Mouse (Mus musculus) stomach, embryonic 16.5 days (tissue): ENCODE data around the gene Clk4. TPM values are rescaled to one million over a fixed set of nuclear protein-coding genes. Genes with fewer than 3 reads are reported as not detected.

Experiments
- ATAC-seq: fragments of 200-750 bp; cut with Nextera tagmentation; 2 replicates; pipeline ENCODE4 v1.8.0; 2017; ENCODE audit warnings: moderate number of reproducible peaks, moderate TSS enrichment; ENCODE audit not compliant: insufficient read depth, low FRiP score
- H3K27ac ChIP-seq: fragments of 300-500 bp; sonication (generic); 2 replicates; pipeline ENCODE4 v1.5.1; 2014; ENCODE audit warnings: low read length
- H3K27me3 ChIP-seq: fragments of 300-500 bp; sonication (generic); 2 replicates; pipeline ENCODE4 v1.6.1; 2014; ENCODE audit warnings: low read length, control low read depth, mixed read lengths; ENCODE audit not compliant: control insufficient read depth, insufficient read depth
- H3K36me3 ChIP-seq: fragments of 300-500 bp; sonication (generic); 2 replicates; pipeline ENCODE4 v1.6.1; 2014; ENCODE audit warnings: low read length; ENCODE audit not compliant: control insufficient read depth, insufficient read depth
- H3K4me1 ChIP-seq: fragments of 300-500 bp; sonication (generic); 2 replicates; pipeline ENCODE4 v1.6.1; 2014; ENCODE audit warnings: low read length, control low read depth, mixed read lengths; ENCODE audit not compliant: control insufficient read depth, insufficient read depth
- H3K4me2 ChIP-seq: fragments of 300-500 bp; sonication (generic); 2 replicates; pipeline ENCODE4 v1.6.1; 2014; ENCODE audit warnings: low read depth, low read length, mixed read lengths
- H3K4me3 ChIP-seq: fragments of 300-500 bp; sonication (generic); replicated peaks from 2 replicates; pipeline ENCODE4 v1.5.1; 2014; ENCODE audit warnings: mild to moderate bottlenecking, low read length
- H3K9ac ChIP-seq: fragments of 300-500 bp; sonication (generic); 2 replicates; pipeline ENCODE4 v1.6.1; 2014; ENCODE audit warnings: low read length
- H3K9me3 ChIP-seq: fragments of 300-500 bp; sonication (generic); replicated peaks from 2 replicates; pipeline ENCODE4 v1.6.1; 2016; ENCODE audit warnings: low read length, control low read depth; ENCODE audit not compliant: control insufficient read depth
- WGBS: fragments of 180-500 bp; shearing (Covaris S2); extraction: QIAGEN DNeasy Blood & Tissue Kit; methylation state at CpG from one replicate; pipeline ENCODE4 v1.1.7; 2014; 5-methylcytosine and 5-hydroxymethylcytosine counted together
- polyA plus RNA-seq: library from polyadenylated mRNA; unstranded; fragments of >200 nt; fragmentation: Nextera tagmentation; extraction: Ambion mirVana; gene quantifications from 2 replicates; pipeline ENCODE4 v1.2.1, GENCODE M21; 2015

The Clk4 gene
- polyA plus RNA-seq, 1 experiment from 2014 or later: 115 TPM

GRCm38 (mm10) chr11:51263286-51263831, 1.8 kb downstream of the Clk4 start:
- peak overlapping the region; percentile 96 for H3K4me3 ChIP-seq
- H3K9ac ChIP-seq: peak overlapping the region; percentile 99
- H3K4me1 ChIP-seq: peaks cover 14% of the 10 kb centered on the region
- ATAC-seq: peak; percentile 45
- peak overlapping the region; percentile 68 for H3K4me2 ChIP-seq
- WGBS: under 1% methylated on average over 50 of the region's 50 CpGs
- H3K36me3 ChIP-seq: no peaks in the 10 kb centered on the region
- peak overlapping the region; percentile 94 for H3K27ac ChIP-seq
- no peaks in the 10 kb centered on the region for H3K27me3 ChIP-seq
- H3K9me3 ChIP-seq: no peaks in the 10 kb centered on the region

- Histone ChIP-seq H3K27me3 (no peaks in the 10 kb centered on the region), H3K9ac (peak overlapping the region; percentile 47), H3K36me3 (no peaks in the 10 kb centered on the region), H3K4me3 (peak overlapping the region; percentile 96), H3K4me1 (peaks cover 14% of the 10 kb centered on the region), H3K9me3 (no peaks in the 10 kb centered on the region), H3K27ac (peak overlapping the region; percentile 22; the same call in 1 of the 2 replicates), H3K4me2 (peak overlapping the region; percentile 68)
- 8% methylated on average over 6 of the region's 6 CpGs for WGBS
- ATAC-seq: no peak
Measured at GRCm38 (mm10) chr11:51264352-51264751, 2.8 kb downstream of the Clk4 start.

- Histone ChIP-seq H3K9me3 (no peaks in the 10 kb centered on the region), H3K4me3 (peak overlapping the region; percentile 96; the same call in 1 of the 2 replicates), H3K4me2 (peak overlapping the region; percentile 68), H3K27ac (no peak overlapping the region), H3K4me1 (peaks cover 14% of the 10 kb centered on the region), H3K36me3 (no peaks in the 10 kb centered on the region), H3K27me3 (no peaks in the 10 kb centered on the region), H3K9ac (no peak overlapping the region)
- ATAC-seq: no peak
- WGBS: 43% methylated on average over 3 of the region's 3 CpGs
Measured at GRCm38 (mm10) chr11:51265326-51265725, 3.8 kb downstream of the Clk4 start.

- Histone ChIP-seq H3K9ac (no peak overlapping the region), H3K27ac (no peak overlapping the region), H3K4me1 (no peaks in the 10 kb centered on the region), H3K4me2 (no peak overlapping the region), H3K36me3 (peaks cover 25% of the 10 kb centered on the region; the same call in 1 of the 2 replicates), H3K4me3 (no peak overlapping the region), H3K27me3 (no peaks in the 10 kb centered on the region), H3K9me3 (no peaks in the 10 kb centered on the region)
- WGBS: 85% methylated on average over 1 of the region's 1 CpGs
- no peak for ATAC-seq
Measured at GRCm38 (mm10) chr11:51274418-51274817, 12.9 kb downstream of the Clk4 start.

GRCm38 (mm10) chr11:51289564-51290041, 28.1 kb downstream of the Clk4 start, which contains the start of gene Col23a1:
Col23a1 (plus strand) TSS chr11:51289920.
- H3K4me1 ChIP-seq: 0 out of 2 replicates have a peak, but pooled peaks cover 2% of the 10 kb centered on the region
- ATAC-seq: peak; percentile 92
- H3K36me3 ChIP-seq: no peaks in the 10 kb centered on the region
- H3K27me3 ChIP-seq: no peaks in the 10 kb centered on the region
- H3K4me3 ChIP-seq: peak within 1 kb of the TSS; percentile 63
- under 1% methylated on average over 37 of the region's 38 CpGs for WGBS
- no peaks in the 10 kb centered on the region for H3K9me3 ChIP-seq
- peak within 1 kb of the TSS; percentile 73 for H3K9ac ChIP-seq
- H3K27ac ChIP-seq: peak within 1 kb of the TSS; percentile 84
- H3K4me2 ChIP-seq: peak within 1 kb of the TSS; percentile 79

DNA sequence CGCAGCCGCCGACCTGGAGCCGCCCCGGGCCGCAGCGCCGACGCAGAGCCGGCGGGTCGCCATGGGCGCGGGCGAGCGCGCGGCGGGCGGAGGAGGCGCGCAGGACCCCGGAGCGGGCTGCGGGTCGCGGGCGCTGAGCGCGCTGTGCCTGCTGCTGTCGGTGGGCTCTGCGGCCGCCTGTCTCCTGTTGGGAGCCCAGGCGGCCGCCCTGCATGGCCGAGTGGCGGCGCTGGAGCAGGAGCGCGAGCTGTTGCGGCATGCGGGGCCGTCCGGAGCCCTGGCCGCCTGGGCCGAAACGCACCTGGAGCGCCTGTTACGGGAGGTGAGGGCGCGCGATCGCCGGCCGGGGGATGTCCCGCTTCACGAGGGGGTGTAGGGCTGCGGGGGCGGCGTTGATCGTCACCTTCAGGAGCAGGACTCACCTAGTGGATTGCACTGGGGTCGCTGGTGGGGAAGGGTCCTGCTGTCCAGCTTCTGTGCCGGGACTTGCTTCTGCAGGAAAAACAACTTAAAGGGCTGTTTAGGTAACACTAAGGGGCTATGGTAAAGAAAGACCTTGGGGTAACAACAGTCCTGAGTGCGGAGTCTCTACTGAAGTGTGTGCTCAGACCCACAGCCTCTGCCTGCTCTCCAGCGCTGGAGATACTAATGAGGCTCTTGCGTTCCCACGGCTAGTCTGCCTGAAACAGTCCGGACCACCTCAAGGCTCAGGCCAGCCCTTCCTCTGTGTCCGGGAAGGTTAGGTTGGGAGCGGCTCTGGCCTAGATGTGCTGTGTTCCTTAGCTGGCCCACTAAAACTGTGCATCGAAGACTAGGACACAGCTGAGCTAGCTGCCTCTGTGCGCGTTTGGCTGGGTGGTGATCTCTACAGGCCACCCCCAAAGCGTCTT, 28.8 kb downstream of the Clk4 start:
- Histone ChIP-seq H3K36me3 (no peaks in the 10 kb centered on the region), H3K4me3 (peak overlapping the region; percentile 63), H3K27ac (0 out of 2 replicates have a peak overlapping the region, but pooled peaks have one; percentile 84), H3K27me3 (no peaks in the 10 kb centered on the region), H3K4me2 (peak overlapping the region; percentile 79), H3K4me1 (0 out of 2 replicates have a peak, but pooled peaks cover 2% of the 10 kb centered on the region), H3K9ac (peak overlapping the region; percentile 73), H3K9me3 (no peaks in the 10 kb centered on the region; the same call in 1 of the 2 replicates)
- ATAC-seq: peak; percentile 72
- WGBS: 2% methylated on average over 61 of the region's 74 CpGs

GRCm38 (mm10) chr11:51293956-51294530, 32.5 kb downstream of the Clk4 start:
- Histone ChIP-seq H3K4me3 (no peak overlapping the region), H3K9me3 (no peaks in the 10 kb centered on the region; the same call in 1 of the 2 replicates), H3K9ac (no peak overlapping the region), H3K27ac (no peak overlapping the region), H3K4me2 (no peak overlapping the region; the same call in 1 of the 2 replicates), H3K4me1 (0 out of 2 replicates have a peak, but pooled peaks cover 2% of the 10 kb centered on the region), H3K27me3 (no peaks in the 10 kb centered on the region), H3K36me3 (no peaks in the 10 kb centered on the region)
- WGBS: 49% methylated on average over 2 of the region's 2 CpGs
- ATAC-seq: no peak

DNA sequence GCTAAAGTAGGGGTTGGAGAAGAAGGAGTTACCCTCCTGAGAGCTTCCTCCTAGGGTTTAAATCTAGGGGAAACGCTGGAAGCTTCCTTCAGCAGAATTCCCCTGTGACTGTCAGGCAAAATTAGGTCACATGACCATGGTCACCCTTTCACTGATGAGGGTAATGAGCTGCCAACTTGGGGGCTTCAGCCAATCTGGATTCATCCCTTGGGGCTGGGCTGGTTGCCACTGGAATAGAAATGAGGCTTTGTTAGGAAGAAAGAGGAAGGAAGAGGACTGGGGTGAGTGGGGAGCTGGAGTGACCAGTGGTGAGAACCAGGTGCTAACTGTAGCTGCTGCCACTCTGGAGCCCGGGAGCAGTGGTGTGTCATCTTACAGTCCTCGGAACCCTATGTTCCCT, 34.2 kb downstream of the Clk4 start:
- Histone ChIP-seq H3K36me3 (no peaks in the 10 kb centered on the region), H3K27me3 (no peaks in the 10 kb centered on the region), H3K4me1 (0 out of 2 replicates have a peak, but pooled peaks cover 2% of the 10 kb centered on the region), H3K9me3 (no peaks in the 10 kb centered on the region; the same call in 1 of the 2 replicates), H3K9ac (no peak overlapping the region), H3K4me2 (no peak overlapping the region), H3K27ac (no peak overlapping the region), H3K4me3 (no peak overlapping the region)
- ATAC-seq: no peak
- 81% methylated on average over 3 of the region's 3 CpGs for WGBS
